Mouse (Mus musculus): Measurements from ENCODE around the gene Camta1.
"Not testable (repeated sequence)": the region's sequence is repeated elsewhere in the genome, so short reads cannot be mapped to it uniquely, and the experiment has no call there.

Camta1 gene

DNA sequence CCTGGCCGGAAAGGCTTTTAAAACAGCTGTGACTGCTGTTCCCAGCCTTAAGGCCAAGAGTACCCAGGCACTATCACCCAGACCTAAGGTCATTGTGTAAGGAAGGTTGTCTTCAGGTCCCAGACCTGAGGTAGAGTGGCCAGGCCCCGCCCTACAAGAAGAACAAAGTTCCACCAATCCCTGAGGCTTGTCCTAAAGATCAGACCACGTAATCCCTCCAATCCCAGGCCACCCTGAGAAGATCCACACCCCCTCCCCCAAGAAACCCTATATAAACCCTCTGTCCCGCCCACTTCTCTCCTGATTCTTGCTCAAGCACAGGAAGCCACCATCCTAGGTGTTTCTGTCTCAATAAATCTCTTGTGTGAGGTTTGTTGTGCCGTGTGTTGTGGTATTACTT lies 981.3 kb downstream of the Camta1 start:
- no peak for DNase-seq

GRCm38 (mm10) chr4:150879631-150880030 lies 982.0 kb downstream of the Camta1 start:
- no peak for DNase-seq

DNA sequence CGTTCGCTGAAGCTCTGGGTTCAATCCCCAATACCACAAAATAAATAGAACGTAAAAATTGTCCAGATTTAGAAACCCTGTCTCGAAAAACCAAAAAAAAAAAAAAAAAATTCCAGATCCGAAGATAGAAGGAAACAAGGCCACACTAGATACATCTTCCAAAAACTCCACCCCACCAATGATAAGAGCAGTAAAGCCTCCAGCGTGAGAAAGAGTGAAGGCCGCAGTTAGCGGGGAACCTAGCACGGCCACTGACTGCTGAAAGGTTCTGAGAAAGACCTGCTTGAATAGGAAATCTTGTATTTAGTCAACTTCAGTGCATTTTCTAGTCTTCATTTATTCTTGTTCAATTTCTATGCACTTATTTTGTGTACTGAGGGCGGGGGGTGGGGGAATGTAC lies 986.3 kb downstream of the Camta1 start:
- DNase-seq, result no peak

DNA sequence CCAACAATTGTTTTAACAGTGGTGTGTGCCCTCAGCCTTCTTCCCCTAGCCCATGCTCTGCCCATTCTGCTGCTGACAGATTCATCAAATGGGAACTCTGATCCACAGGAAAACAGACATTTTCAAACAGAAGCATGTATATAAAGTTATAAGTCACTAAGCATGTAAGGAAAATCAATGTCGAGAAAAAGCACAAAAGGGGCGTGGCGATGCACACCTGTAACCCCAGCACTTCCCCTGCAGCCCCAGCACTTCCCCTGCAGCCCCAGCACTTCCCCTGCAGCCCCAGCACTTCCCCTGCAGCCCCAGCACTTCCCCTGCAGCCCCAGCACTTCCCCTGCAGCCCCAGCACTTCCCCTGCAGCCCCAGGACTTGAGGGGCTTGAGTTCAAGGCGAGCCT lies 987.3 kb downstream of the Camta1 start:
- not testable (repeated sequence) for DNase-seq

DNA sequence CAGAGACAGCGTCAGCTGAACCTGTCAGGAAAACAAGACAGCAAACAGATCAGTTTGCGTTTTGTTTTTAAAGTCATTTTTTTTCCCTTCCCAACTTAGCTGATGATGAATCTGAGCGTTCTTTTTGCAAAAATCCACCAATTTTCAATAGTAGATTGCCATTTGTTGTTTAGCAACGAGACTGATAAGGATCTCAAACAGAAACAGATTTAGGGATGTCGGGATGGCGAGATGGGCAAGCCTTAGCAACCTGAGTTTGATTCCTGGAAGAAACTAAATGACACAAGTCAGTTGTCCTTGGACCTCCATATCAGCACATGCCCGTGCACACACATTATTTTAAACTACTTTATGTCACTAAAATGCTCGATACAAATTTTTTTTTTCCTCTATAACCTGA lies 989.0 kb downstream of the Camta1 start:
- no peak for DNase-seq

DNA sequence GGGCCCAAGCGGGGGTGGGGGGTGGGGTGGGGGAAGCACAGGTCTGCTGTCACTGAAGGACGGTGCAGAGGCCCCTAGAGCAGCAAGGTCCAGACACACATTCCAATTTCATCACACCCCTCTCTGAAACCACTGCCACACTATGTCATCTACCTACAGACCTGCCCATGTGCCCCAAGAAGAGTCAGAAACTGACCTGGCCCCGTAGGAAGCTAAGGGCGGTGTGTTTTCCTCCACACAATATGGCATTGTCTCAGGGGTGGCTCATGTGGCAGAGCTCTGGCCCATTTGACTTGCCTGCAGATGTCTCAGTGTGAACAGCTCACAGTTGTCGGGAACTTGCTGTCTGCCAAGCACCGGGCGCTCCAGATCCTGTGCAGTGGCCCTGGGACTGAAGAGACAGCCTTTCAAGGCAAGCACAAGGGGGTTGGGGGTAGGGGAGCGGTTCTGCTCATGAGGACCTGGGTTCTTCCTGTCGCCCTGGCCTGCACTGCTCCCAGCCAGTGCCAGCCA lies 989.5 kb downstream of the Camta1 start:
- DNase-seq, result peak; percentile 68 to 70

- DNase-seq, result peak; percentile 71 to 80
Observed at GRCm38 (mm10) chr4:150871392-150872138, 990.1 kb downstream of the Camta1 start.

GRCm38 (mm10) chr4:150870963-150871391 lies 990.7 kb downstream of the Camta1 start:
- DNase-seq, result peak in 1 of 2 experiments; percentile 48

- DNase-seq, result peak in 1 of 2 experiments; percentile 68
Observed at GRCm38 (mm10) chr4:150869276-150870197, 992.1 kb downstream of the Camta1 start.

DNA sequence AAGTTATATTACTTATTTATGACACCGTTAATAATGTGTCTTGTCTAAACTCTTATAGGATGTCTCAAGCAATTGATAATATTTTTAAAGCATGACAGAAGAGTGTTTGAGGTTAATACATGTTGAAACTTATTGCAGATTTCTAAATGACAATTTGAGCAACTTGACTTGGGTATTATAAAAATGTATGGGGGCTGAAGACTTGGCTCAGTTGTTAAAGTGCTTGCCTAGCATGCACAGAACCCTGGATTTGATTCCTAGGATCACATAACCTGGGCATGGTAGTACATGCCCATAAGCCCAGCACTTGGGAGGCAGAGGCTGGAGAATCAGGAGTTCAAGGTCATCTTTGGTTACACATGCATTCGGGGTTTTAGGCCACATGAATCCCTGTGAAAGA lies 992.8 kb downstream of the Camta1 start:
- DNase-seq, result no peak

GRCm38 (mm10) chr4:150868161-150868560 lies 993.5 kb downstream of the Camta1 start:
- no peak for DNase-seq

Data from kidney, postnatal 36 days (tissue).